Mouse (Mus musculus) bone marrow, adult 2 months (tissue): ENCODE data around the gene Dstyk.

ENCODE experiments used
- CTCF ChIP-seq: fragments of 200-500 bp; IDR thresholded peaks from 2 replicates; pipeline ENCODE4 v1.5.1; 2011; ENCODE audit warnings: low read length, control low read depth; ENCODE audit not compliant: control insufficient read depth, insufficient read depth
- POLR2A ChIP-seq: fragments of 200-500 bp; IDR thresholded peaks from 2 replicates; pipeline ENCODE4 v1.6.1; 2011; ENCODE audit warnings: low read depth, mild to moderate bottlenecking, control low read depth, low read length, borderline replicate concordance; ENCODE audit not compliant: control insufficient read depth

GRCm38 (mm10) chr1:132400538-132400937, 16.8 kb upstream of the Dstyk start:
- no peak for TF ChIP-seq CTCF
- TF ChIP-seq POLR2A, result no peak
